Mouse (Mus musculus): Measurements from ENCODE around the gene Capzb. TPM values are rescaled to one million over a fixed set of nuclear protein-coding genes. Genes with fewer than 3 reads are reported as not detected.

The Capzb gene
- polyA plus RNA-seq, 1 experiment from 2014 or later, result 153 TPM

- H3K4me1 ChIP-seq (replicated peaks), result peaks cover 44% of the 10 kb centered on the region
- H3K4me3 ChIP-seq (replicated peaks), result peak overlapping the region; percentile 74
- no peaks in the 10 kb centered on the region for H3K9me3 ChIP-seq (replicated peaks)
- H3K27me3 ChIP-seq, result no peaks in the 10 kb centered on the region
- H3K4me2 ChIP-seq, result peak overlapping the region; percentile 100
- peak overlapping the region; percentile 81 for H3K27ac ChIP-seq (replicated peaks)
- H3K36me3 ChIP-seq (replicated peaks), result peaks cover 6% of the 10 kb centered on the region; the same call in 1 of the 2 replicates
- H3K9ac ChIP-seq, result peak overlapping the region; percentile 82
- no peak; the same call in 1 of the 2 replicates for ATAC-seq (ENCODE audit: insufficient read depth)
- WGBS (ENCODE audit: insufficient replicate concordance), result under 1% methylated on average over 53 of the region's 53 CpGs
These were observed 118.4 kb downstream of the Capzb start for GRCm38 (mm10) chr4:139310899-139311701.

- Histone ChIP-seq H3K4me2 (peak overlapping the region; percentile 100), H3K9ac (peak overlapping the region; percentile 82), H3K36me3 (replicated peaks) (peaks cover 6% of the 10 kb centered on the region; the same call in 1 of the 2 replicates), H3K4me3 (replicated peaks) (peak overlapping the region; percentile 74), H3K4me1 (replicated peaks) (peaks cover 44% of the 10 kb centered on the region), H3K27ac (replicated peaks) (no peak overlapping the region), H3K27me3 (no peaks in the 10 kb centered on the region), H3K9me3 (replicated peaks) (no peaks in the 10 kb centered on the region)
- ATAC-seq (ENCODE audit: insufficient read depth), result no peak
- WGBS (ENCODE audit: insufficient replicate concordance), result 17% methylated on average over 14 of the region's 14 CpGs
These were observed 119.0 kb downstream of the Capzb start for GRCm38 (mm10) chr4:139311707-139312106.

GRCm38 (mm10) chr4:139312632-139313031 lies 119.9 kb downstream of the Capzb start:
- H3K4me1 ChIP-seq (replicated peaks), result peaks cover 42% of the 10 kb centered on the region
- no peak for ATAC-seq (ENCODE audit: insufficient read depth)
- H3K9me3 ChIP-seq (replicated peaks), result no peaks in the 10 kb centered on the region
- no peaks in the 10 kb centered on the region for H3K27me3 ChIP-seq
- WGBS (ENCODE audit: insufficient replicate concordance), result 50% methylated on average over 4 of the region's 4 CpGs
- no peak overlapping the region for H3K4me3 ChIP-seq (replicated peaks)
- H3K27ac ChIP-seq (replicated peaks), result no peak overlapping the region
- H3K36me3 ChIP-seq (replicated peaks), result peaks cover 9% of the 10 kb centered on the region; the same call in 1 of the 2 replicates
- H3K9ac ChIP-seq, result no peak overlapping the region
- H3K4me2 ChIP-seq, result 0 out of 2 replicates have a peak overlapping the region, but pooled peaks have one; percentile 100

- Histone ChIP-seq H3K9me3 (replicated peaks) (no peaks in the 10 kb centered on the region), H3K36me3 (replicated peaks) (peaks cover 12% of the 10 kb centered on the region; the same call in 1 of the 2 replicates), H3K4me1 (replicated peaks) (no peaks in the 10 kb centered on the region), H3K4me2 (no peak overlapping the region), H3K27ac (replicated peaks) (no peak overlapping the region), H3K9ac (no peak overlapping the region), H3K27me3 (no peaks in the 10 kb centered on the region), H3K4me3 (replicated peaks) (no peak overlapping the region)
- ATAC-seq (ENCODE audit: insufficient read depth), result no peak
- 78% methylated on average over 11 of the region's 11 CpGs for WGBS (ENCODE audit: insufficient replicate concordance)
These were observed 125.8 kb downstream of the Capzb start for GRCm38 (mm10) chr4:139318449-139318848.

GRCm38 (mm10) chr4:139319740-139320139 lies 127.0 kb downstream of the Capzb start:
- Histone ChIP-seq H3K4me2 (no peak overlapping the region), H3K36me3 (replicated peaks) (peaks cover 6% of the 10 kb centered on the region; the same call in 1 of the 2 replicates), H3K9ac (no peak overlapping the region), H3K9me3 (replicated peaks) (no peaks in the 10 kb centered on the region), H3K4me3 (replicated peaks) (no peak overlapping the region), H3K27me3 (no peaks in the 10 kb centered on the region), H3K27ac (replicated peaks) (no peak overlapping the region), H3K4me1 (replicated peaks) (no peaks in the 10 kb centered on the region)
- 79% methylated on average over 4 of the region's 4 CpGs for WGBS (ENCODE audit: insufficient replicate concordance)
- ATAC-seq (ENCODE audit: insufficient read depth), result no peak

GRCm38 (mm10) chr4:139330605-139331004 lies 137.9 kb downstream of the Capzb start:
- Histone ChIP-seq H3K9ac (peak overlapping the region; percentile 42), H3K27me3 (no peaks in the 10 kb centered on the region), H3K4me3 (replicated peaks) (peak overlapping the region; percentile 56), H3K36me3 (replicated peaks) (no peaks in the 10 kb centered on the region), H3K4me2 (peak overlapping the region; percentile 76), H3K9me3 (replicated peaks) (no peaks in the 10 kb centered on the region), H3K27ac (replicated peaks) (peak overlapping the region; percentile 51), H3K4me1 (replicated peaks) (peaks cover 36% of the 10 kb centered on the region)
- ATAC-seq (ENCODE audit: insufficient read depth), result peak; percentile 76
- 6% methylated on average over 10 of the region's 10 CpGs for WGBS (ENCODE audit: insufficient replicate concordance)

- Histone ChIP-seq H3K4me1 (replicated peaks) (peaks cover 60% of the 10 kb centered on the region), H3K27me3 (no peaks in the 10 kb centered on the region), H3K27ac (replicated peaks) (peak overlapping the region; percentile 99), H3K4me3 (replicated peaks) (peak overlapping the region; percentile 62), H3K9ac (peak overlapping the region; percentile 52), H3K9me3 (replicated peaks) (no peaks in the 10 kb centered on the region), H3K4me2 (peak overlapping the region; percentile 80), H3K36me3 (replicated peaks) (no peaks in the 10 kb centered on the region)
- no peak for ATAC-seq (ENCODE audit: insufficient read depth)
- WGBS (ENCODE audit: insufficient replicate concordance), result 37% methylated on average over 7 of the region's 9 CpGs
These were observed 142.1 kb downstream of the Capzb start for GRCm38 (mm10) chr4:139334631-139335295.

GRCm38 (mm10) chr4:139335507-139335906 lies 142.8 kb downstream of the Capzb start:
- no peaks in the 10 kb centered on the region for H3K27me3 ChIP-seq
- ATAC-seq (ENCODE audit: insufficient read depth), result peak; percentile 85
- H3K27ac ChIP-seq (replicated peaks), result peak overlapping the region; percentile 99
- peak overlapping the region; percentile 80 for H3K4me2 ChIP-seq
- H3K9me3 ChIP-seq (replicated peaks), result no peaks in the 10 kb centered on the region
- 15% methylated on average over 7 of the region's 7 CpGs for WGBS (ENCODE audit: insufficient replicate concordance)
- H3K4me3 ChIP-seq (replicated peaks), result peak overlapping the region; percentile 62
- H3K9ac ChIP-seq, result peak overlapping the region; percentile 57
- H3K36me3 ChIP-seq (replicated peaks), result no peaks in the 10 kb centered on the region
- H3K4me1 ChIP-seq (replicated peaks), result peaks cover 55% of the 10 kb centered on the region

GRCm38 (mm10) chr4:139336822-139337483 lies 144.3 kb downstream of the Capzb start:
- Histone ChIP-seq H3K27me3 (no peaks in the 10 kb centered on the region), H3K4me1 (replicated peaks) (peaks cover 52% of the 10 kb centered on the region), H3K36me3 (replicated peaks) (no peaks in the 10 kb centered on the region), H3K9me3 (replicated peaks) (no peaks in the 10 kb centered on the region), H3K4me2 (peak overlapping the region; percentile 80), H3K9ac (peak overlapping the region; percentile 59), H3K4me3 (replicated peaks) (peak overlapping the region; percentile 62), H3K27ac (replicated peaks) (peak overlapping the region; percentile 99)
- WGBS (ENCODE audit: insufficient replicate concordance), result 10% methylated on average over 24 of the region's 24 CpGs
- peak; percentile 61 for ATAC-seq (ENCODE audit: insufficient read depth)

- H3K4me1 ChIP-seq (replicated peaks), result peaks cover 54% of the 10 kb centered on the region
- H3K4me2 ChIP-seq, result peak overlapping the region; percentile 50
These were observed 145.4 kb downstream of the Capzb start for GRCm38 (mm10) chr4:139338145-139338544.

GRCm38 (mm10) chr4:139340835-139341234 lies 148.1 kb downstream of the Capzb start:
- Histone ChIP-seq H3K4me3 (replicated peaks) (no peak overlapping the region), H3K27ac (replicated peaks) (no peak overlapping the region), H3K4me1 (replicated peaks) (peaks cover 41% of the 10 kb centered on the region), H3K36me3 (replicated peaks) (peaks cover 6% of the 10 kb centered on the region), H3K9me3 (replicated peaks) (no peaks in the 10 kb centered on the region), H3K9ac (no peak overlapping the region), H3K27me3 (no peaks in the 10 kb centered on the region), H3K4me2 (no peak overlapping the region)
- ATAC-seq (ENCODE audit: insufficient read depth), result no peak
- WGBS (ENCODE audit: insufficient replicate concordance), result 57% methylated on average over 4 of the region's 4 CpGs

More at GRCm38 (mm10) chr4:139338145-139338544, 145.4 kb downstream of the Capzb start:
- WGBS (ENCODE audit: insufficient replicate concordance), result 51% methylated on average over 33 of the region's 33 CpGs
- H3K27ac ChIP-seq (replicated peaks), result no peak overlapping the region
- no peaks in the 10 kb centered on the region for H3K36me3 ChIP-seq (replicated peaks)
- no peaks in the 10 kb centered on the region for H3K27me3 ChIP-seq
- no peak overlapping the region for H3K9ac ChIP-seq
- H3K9me3 ChIP-seq (replicated peaks), result no peaks in the 10 kb centered on the region
- no peak overlapping the region; the same call in 1 of the 2 replicates for H3K4me3 ChIP-seq (replicated peaks)
- no peak for ATAC-seq (ENCODE audit: insufficient read depth)
